Mouse (Mus musculus) testis, adult 2 months (tissue): ENCODE measurements at regions not wholly inside any gene's neighbourhood (a gene's known extent, or its start where the extent isn't known, plus 50 kb on each side); places are given as distances from the start of the nearest gene placed in this dataset.

Experiments
- H3K27ac ChIP-seq: fragments of 200-500 bp; 2 replicates; pipeline ENCODE4 v1.5.1; 2012; ENCODE audit warnings: low read depth, low read length; ENCODE audit not compliant: control insufficient read depth, insufficient read depth
- H3K27me3 ChIP-seq: fragments of 200-500 bp; 2 replicates; pipeline ENCODE4 v1.6.1; 2012; ENCODE audit warnings: mild to moderate bottlenecking, low read length, moderate library complexity; ENCODE audit not compliant: control insufficient read depth, insufficient read depth
- H3K36me3 ChIP-seq: fragments of 200-500 bp; 2 replicates; pipeline ENCODE4 v1.6.1; 2012; ENCODE audit warnings: mild to moderate bottlenecking, low read length; ENCODE audit not compliant: control insufficient read depth, insufficient read depth
- H3K4me1 ChIP-seq: fragments of 200-500 bp; 2 replicates; pipeline ENCODE4 v1.6.1; 2012; ENCODE audit warnings: low read length; ENCODE audit not compliant: control insufficient read depth, insufficient read depth
- H3K4me3 ChIP-seq: fragments of 200-500 bp; 2 replicates; pipeline ENCODE4 v1.5.1; 2012; ENCODE audit warnings: low read depth, mild to moderate bottlenecking, low read length, moderate library complexity, mixed read lengths; ENCODE audit not compliant: control insufficient read depth
- CTCF ChIP-seq: fragments of 200-500 bp; IDR thresholded peaks from 2 replicates; pipeline ENCODE4 v1.5.1; 2012; ENCODE audit warnings: low read depth, mild to moderate bottlenecking, inconsistent platforms, low read length, moderate library complexity; ENCODE audit not compliant: control insufficient read depth, insufficient read depth, insufficient replicate concordance
- POLR2A ChIP-seq: fragments of 200-500 bp; IDR thresholded peaks from 2 replicates; pipeline ENCODE4 v1.6.1; 2012; ENCODE audit warnings: low read depth, mild to moderate bottlenecking, inconsistent platforms, low read length, moderate library complexity; ENCODE audit not compliant: control insufficient read depth

GRCm38 (mm10) chr3:38045989-38046388 is 321.7 kb upstream of the Gm5148 start:
- H3K4me3 ChIP-seq: no peak overlapping the region
- TF ChIP-seq CTCF (no peak), POLR2A (no peak)
- no peaks in the 10 kb centered on the region for H3K4me1 ChIP-seq
- no peak overlapping the region for H3K27ac ChIP-seq
- H3K27me3 ChIP-seq: no peaks in the 10 kb centered on the region
- H3K36me3 ChIP-seq: no peaks in the 10 kb centered on the region

- Histone ChIP-seq H3K4me3 (no peak overlapping the region), H3K27ac (no peak overlapping the region), H3K4me1 (no peaks in the 10 kb centered on the region), H3K27me3 (no peaks in the 10 kb centered on the region), H3K36me3 (no peaks in the 10 kb centered on the region)
- TF ChIP-seq CTCF (no peak), POLR2A (no peak)
These were observed 321.2 kb upstream of the Gm5148 start for GRCm38 (mm10) chr3:38045523-38045922.

GRCm38 (mm10) chr3:38044338-38044737 is 320.0 kb upstream of the Gm5148 start:
- Histone ChIP-seq H3K27ac (no peak overlapping the region), H3K4me3 (no peak overlapping the region)
- TF ChIP-seq POLR2A (no peak), CTCF (no peak)

GRCm38 (mm10) chr3:38042614-38043013 is 318.3 kb upstream of the Gm5148 start:
- Histone ChIP-seq H3K27me3 (no peaks in the 10 kb centered on the region), H3K27ac (no peak overlapping the region), H3K4me3 (no peak overlapping the region), H3K4me1 (0 out of 2 replicates have a peak, but pooled peaks cover under 1% of the 10 kb centered on the region), H3K36me3 (no peaks in the 10 kb centered on the region)
- TF ChIP-seq POLR2A (no peak), CTCF (no peak)

More at GRCm38 (mm10) chr3:38044338-38044737, 320.0 kb upstream of the Gm5148 start:
- Histone ChIP-seq H3K36me3 (no peaks in the 10 kb centered on the region), H3K27me3 (no peaks in the 10 kb centered on the region), H3K4me1 (no peaks in the 10 kb centered on the region)

- Histone ChIP-seq H3K36me3 (no peaks in the 10 kb centered on the region), H3K27ac (no peak overlapping the region), H3K4me3 (no peak overlapping the region), H3K27me3 (no peaks in the 10 kb centered on the region), H3K4me1 (peaks cover 3% of the 10 kb centered on the region; the same call in 1 of the 2 replicates)
- no peak for TF ChIP-seq POLR2A
- no peak for TF ChIP-seq CTCF
These were observed 311.8 kb upstream of the Gm5148 start for GRCm38 (mm10) chr3:38036131-38036530.

GRCm38 (mm10) chr3:38034138-38034537 is 309.8 kb upstream of the Gm5148 start:
- no peaks in the 10 kb centered on the region for H3K27me3 ChIP-seq
- TF ChIP-seq CTCF: no peak
- no peak for TF ChIP-seq POLR2A
- peaks cover 3% of the 10 kb centered on the region; the same call in 1 of the 2 replicates for H3K4me1 ChIP-seq
- no peak overlapping the region for H3K27ac ChIP-seq
- H3K36me3 ChIP-seq: no peaks in the 10 kb centered on the region
- H3K4me3 ChIP-seq: no peak overlapping the region

- Histone ChIP-seq H3K36me3 (no peaks in the 10 kb centered on the region), H3K4me3 (no peak overlapping the region), H3K27ac (no peak overlapping the region), H3K27me3 (no peaks in the 10 kb centered on the region), H3K4me1 (no peaks in the 10 kb centered on the region)
- TF ChIP-seq POLR2A (no peak), CTCF (no peak)
These were observed 290.5 kb upstream of the Gm5148 start for GRCm38 (mm10) chr3:38014768-38015167.

GRCm38 (mm10) chr3:38009168-38009567 is 284.9 kb upstream of the Gm5148 start:
- no peaks in the 10 kb centered on the region for H3K27me3 ChIP-seq
- H3K27ac ChIP-seq: no peak overlapping the region
- H3K36me3 ChIP-seq: no peaks in the 10 kb centered on the region
- no peak for TF ChIP-seq CTCF
- no peak for TF ChIP-seq POLR2A
- H3K4me1 ChIP-seq: no peaks in the 10 kb centered on the region
- no peak overlapping the region for H3K4me3 ChIP-seq
